Mouse (Mus musculus): ENCODE measurements around the gene Gchfr. TPM values are rescaled to one million over a fixed set of nuclear protein-coding genes. Genes with fewer than 3 reads are reported as not detected.

The Gchfr gene
- polyA plus RNA-seq, 1 experiment, result 4.2 TPM

DNA sequence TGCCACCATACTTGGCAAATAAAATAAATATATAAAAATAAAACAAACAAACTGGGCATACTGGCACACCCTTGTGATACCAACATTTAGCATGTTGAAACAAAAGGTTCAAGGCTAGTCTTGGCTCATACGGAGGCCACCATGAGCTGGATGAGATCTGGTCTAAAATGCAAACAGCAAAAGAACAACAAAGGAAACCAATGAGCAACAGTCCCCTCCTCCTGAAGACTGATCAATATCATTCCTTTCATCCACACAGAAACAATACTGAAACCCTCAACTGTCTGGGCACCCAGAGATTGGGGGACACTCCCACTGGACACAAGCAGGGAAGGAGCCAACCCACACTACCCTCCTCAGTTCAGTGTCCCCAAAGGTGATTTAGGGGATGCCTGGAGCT is 29.9 kb downstream of the Gchfr start:
- TF ChIP-seq POLR2A (IDR thresholded peaks at IDR 0.05; ENCODE audit: low read depth, low read length) (no peak), CTCF (IDR thresholded peaks at IDR 0.05; ENCODE audit: extremely low read depth, insufficient read depth, insufficient read length, insufficient replicate concordance) (no peak)
- Histone ChIP-seq H3K27ac (ENCODE audit: insufficient read depth, low read length) (no peak overlapping the region), H3K4me1 (ENCODE audit: control insufficient read depth, insufficient read depth, insufficient read length) (no peaks in the 10 kb centered on the region), H3K27me3 (ENCODE audit: control insufficient read depth, insufficient read depth, low read length) (no peaks in the 10 kb centered on the region), H3K4me3 (ENCODE audit: extremely low read depth, insufficient read depth, insufficient read length) (no peak overlapping the region), H3K36me3 (ENCODE audit: control insufficient read depth, insufficient read depth, low read length) (no peaks in the 10 kb centered on the region)
- DNase-seq (ENCODE audit: low read depth in 1 of 2, low spot score in 2 of 2), result no peak
- WGBS, result 90% methylated on average over 1 of the region's 1 CpGs

GRCm38 (mm10) chr2:119198049-119198448 is 30.5 kb downstream of the Gchfr start:
- Histone ChIP-seq H3K4me1 (ENCODE audit: control insufficient read depth, insufficient read depth, insufficient read length) (no peaks in the 10 kb centered on the region), H3K4me3 (ENCODE audit: extremely low read depth, insufficient read depth, insufficient read length) (no peak overlapping the region), H3K27ac (ENCODE audit: insufficient read depth, low read length) (no peak overlapping the region), H3K36me3 (ENCODE audit: control insufficient read depth, insufficient read depth, low read length) (no peaks in the 10 kb centered on the region), H3K27me3 (ENCODE audit: control insufficient read depth, insufficient read depth, low read length) (no peaks in the 10 kb centered on the region)
- DNase-seq (ENCODE audit: low read depth in 1 of 2, low spot score in 2 of 2), result no peak
- TF ChIP-seq CTCF (IDR thresholded peaks at IDR 0.05; ENCODE audit: extremely low read depth, insufficient read depth, insufficient read length, insufficient replicate concordance) (no peak), POLR2A (IDR thresholded peaks at IDR 0.05; ENCODE audit: low read depth, low read length) (no peak)
- WGBS, result 90% methylated on average over 1 of the region's 1 CpGs

DNA sequence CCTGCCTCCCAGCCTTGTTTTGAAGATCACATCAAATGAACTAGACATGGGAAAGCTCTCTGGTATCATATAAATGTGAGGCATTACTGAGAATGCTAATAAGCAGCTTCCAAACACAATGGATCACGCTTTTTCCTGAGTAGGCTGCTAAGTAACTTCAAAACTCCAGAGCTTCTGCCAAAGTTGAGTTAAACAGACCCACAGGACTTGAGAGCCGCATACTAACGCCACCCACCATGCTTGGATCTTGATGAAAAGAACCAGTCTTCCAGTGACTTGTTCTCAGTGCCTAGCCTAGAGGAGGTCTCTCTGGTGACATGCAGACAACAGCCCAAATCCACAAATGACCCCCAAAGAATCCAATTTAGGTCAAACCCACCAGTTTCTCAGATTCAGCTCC is 31.4 kb downstream of the Gchfr start:
- Histone ChIP-seq H3K4me1 (ENCODE audit: control insufficient read depth, insufficient read depth, insufficient read length) (no peaks in the 10 kb centered on the region), H3K4me3 (ENCODE audit: extremely low read depth, insufficient read depth, insufficient read length) (no peak overlapping the region), H3K36me3 (ENCODE audit: control insufficient read depth, insufficient read depth, low read length) (no peaks in the 10 kb centered on the region), H3K27me3 (ENCODE audit: control insufficient read depth, insufficient read depth, low read length) (no peaks in the 10 kb centered on the region), H3K27ac (ENCODE audit: insufficient read depth, low read length) (no peak overlapping the region)
- DNase-seq (ENCODE audit: low read depth in 1 of 2, low spot score in 2 of 2), result no peak
- TF ChIP-seq CTCF (IDR thresholded peaks at IDR 0.05; ENCODE audit: extremely low read depth, insufficient read depth, insufficient read length, insufficient replicate concordance), result no peak
- TF ChIP-seq POLR2A (IDR thresholded peaks at IDR 0.05; ENCODE audit: low read depth, low read length), result no peak
- 87% methylated on average over 3 of the region's 3 CpGs for WGBS

GRCm38 (mm10) chr2:119202914-119203453 is 35.4 kb downstream of the Gchfr start:
- Histone ChIP-seq H3K36me3 (ENCODE audit: control insufficient read depth, insufficient read depth, low read length) (no peaks in the 10 kb centered on the region), H3K27ac (ENCODE audit: insufficient read depth, low read length) (no peak overlapping the region), H3K4me1 (ENCODE audit: control insufficient read depth, insufficient read depth, insufficient read length) (0 out of 2 replicates have a peak, but pooled peaks cover 2% of the 10 kb centered on the region), H3K4me3 (ENCODE audit: extremely low read depth, insufficient read depth, insufficient read length) (no peak overlapping the region), H3K27me3 (ENCODE audit: control insufficient read depth, insufficient read depth, low read length) (no peaks in the 10 kb centered on the region)
- no peak for DNase-seq (ENCODE audit: low read depth in 1 of 2, low spot score in 2 of 2)
- 78% methylated on average over 5 of the region's 5 CpGs for WGBS
- TF ChIP-seq POLR2A (IDR thresholded peaks at IDR 0.05; ENCODE audit: low read depth, low read length), result no peak
- no peak for TF ChIP-seq CTCF (IDR thresholded peaks at IDR 0.05; ENCODE audit: extremely low read depth, insufficient read depth, insufficient read length, insufficient replicate concordance)

DNA sequence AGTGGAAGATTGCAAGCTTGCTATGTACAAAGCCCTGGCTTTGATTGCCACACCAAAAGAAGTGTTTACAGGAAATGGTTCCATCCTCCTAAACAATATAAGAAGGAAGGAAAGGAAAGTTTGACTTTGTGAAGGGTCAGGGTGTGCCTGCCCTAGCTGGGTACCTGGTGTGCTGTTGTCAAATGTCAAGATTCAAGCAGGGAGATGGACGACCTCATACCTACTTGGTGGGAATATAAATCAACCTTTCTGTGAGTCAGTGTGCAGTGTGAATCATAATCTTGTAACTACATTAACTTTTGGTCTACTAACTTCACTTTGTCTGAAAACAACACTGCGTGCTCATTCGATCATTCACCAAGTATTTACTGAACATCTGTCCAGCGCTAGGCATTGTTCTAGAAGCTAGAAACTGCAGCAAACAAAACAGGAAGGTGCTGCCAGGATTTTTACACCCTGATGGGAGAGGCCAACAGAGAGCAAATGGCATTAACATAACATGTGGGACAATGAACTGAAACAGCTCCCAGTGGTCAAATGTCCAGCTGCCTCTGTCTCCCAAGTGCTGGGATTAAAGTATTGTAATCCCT is 36.4 kb downstream of the Gchfr start:
- 89% methylated on average over 4 of the region's 4 CpGs for WGBS
- H3K27me3 ChIP-seq (ENCODE audit: control insufficient read depth, insufficient read depth, low read length), result no peaks in the 10 kb centered on the region
- DNase-seq (ENCODE audit: low read depth in 1 of 2, low spot score in 2 of 2), result no peak
- H3K36me3 ChIP-seq (ENCODE audit: control insufficient read depth, insufficient read depth, low read length), result no peaks in the 10 kb centered on the region
- no peak overlapping the region for H3K27ac ChIP-seq (ENCODE audit: insufficient read depth, low read length)
- no peak for TF ChIP-seq POLR2A (IDR thresholded peaks at IDR 0.05; ENCODE audit: low read depth, low read length)
- no peak for TF ChIP-seq CTCF (IDR thresholded peaks at IDR 0.05; ENCODE audit: extremely low read depth, insufficient read depth, insufficient read length, insufficient replicate concordance)
- H3K4me3 ChIP-seq (ENCODE audit: extremely low read depth, insufficient read depth, insufficient read length), result no peak overlapping the region
- 0 out of 2 replicates have a peak, but pooled peaks cover 3% of the 10 kb centered on the region for H3K4me1 ChIP-seq (ENCODE audit: control insufficient read depth, insufficient read depth, insufficient read length)

- H3K4me3 ChIP-seq (ENCODE audit: extremely low read depth, insufficient read depth, insufficient read length), result peak overlapping the region; percentile 91
- no peaks in the 10 kb centered on the region for H3K27me3 ChIP-seq (ENCODE audit: control insufficient read depth, insufficient read depth, low read length)
- TF ChIP-seq POLR2A (IDR thresholded peaks at IDR 0.05; ENCODE audit: low read depth, low read length) (no peak), CTCF (IDR thresholded peaks at IDR 0.05; ENCODE audit: extremely low read depth, insufficient read depth, insufficient read length, insufficient replicate concordance) (no peak)
- peaks cover 5% of the 10 kb centered on the region; the same call in 1 of the 2 replicates for H3K4me1 ChIP-seq (ENCODE audit: control insufficient read depth, insufficient read depth, insufficient read length)
- H3K27ac ChIP-seq (ENCODE audit: insufficient read depth, low read length), result peak overlapping the region; percentile 88
- peaks cover 7% of the 10 kb centered on the region for H3K36me3 ChIP-seq (ENCODE audit: control insufficient read depth, insufficient read depth, low read length)
- 20% methylated on average over 6 of the region's 6 CpGs for WGBS
- no peak for DNase-seq (ENCODE audit: low read depth in 1 of 2, low spot score in 2 of 2)
Observed at GRCm38 (mm10) chr2:119207961-119208343, 40.4 kb downstream of the Gchfr start.
